Mouse (Mus musculus) forebrain, embryonic 10.5 days (tissue): ENCODE results near the gene Brsk2. TPM values are rescaled to one million over a fixed set of nuclear protein-coding genes. Genes with fewer than 3 reads are reported as not detected.

Experiments used
- DNase-seq: peaks from one replicate; pipeline ENCODE4 v3.0.0-alpha.2; 2017; ENCODE audit warnings: low spot score; ENCODE audit errors: extremely low spot score
- H3K27ac ChIP-seq: fragments of 300-500 bp; sonication (generic); 2 replicates; pipeline ENCODE4 v1.5.1; 2016; ENCODE audit warnings: mild to moderate bottlenecking
- H3K27me3 ChIP-seq: fragments of 300-500 bp; sonication (generic); 2 replicates; pipeline ENCODE4 v1.6.1; 2016; ENCODE audit warnings: mild to moderate bottlenecking; ENCODE audit not compliant: poor library complexity, severe bottlenecking
- H3K36me3 ChIP-seq: fragments of 300-500 bp; sonication (generic); replicated peaks from 2 replicates; pipeline ENCODE4 v1.6.1; 2016; ENCODE audit warnings: mild to moderate bottlenecking, moderate library complexity
- H3K4me1 ChIP-seq: fragments of 300-500 bp; sonication (generic); 2 replicates; pipeline ENCODE4 v1.6.1; 2016
- H3K4me3 ChIP-seq: fragments of 300-500 bp; sonication (generic); 2 replicates; pipeline ENCODE4 v1.5.1; 2016; ENCODE audit warnings: mild to moderate bottlenecking, moderate library complexity
- H3K9me3 ChIP-seq: fragments of 300-500 bp; sonication (generic); 2 replicates; pipeline ENCODE4 v1.6.1; 2016; ENCODE audit warnings: mild to moderate bottlenecking, moderate library complexity
- WGBS: fragments of 180-500 bp; shearing (Covaris S2); methylation state at CpG from one replicate; pipeline ENCODE4 v1.1.7; 2016; 5-methylcytosine and 5-hydroxymethylcytosine counted together
- polyA plus RNA-seq: library from polyadenylated mRNA; unstranded; fragments of >200 nt; fragmentation: Nextera tagmentation; extraction: Ambion mirVana; gene quantifications from 2 replicates; pipeline ENCODE4 v1.2.1, GENCODE M21; 2016

The Brsk2 gene
- polyA plus RNA-seq, 1 experiment from 2014 or later, result 6.0 TPM

GRCm38 (mm10) chr7:141943444-141943843 is 6.1 kb upstream of the Brsk2 start:
- Histone ChIP-seq H3K27me3 (peaks cover 36% of the 10 kb centered on the region), H3K27ac (no peak overlapping the region), H3K4me3 (no peak overlapping the region), H3K4me1 (peaks cover 17% of the 10 kb centered on the region), H3K36me3 (no peaks in the 10 kb centered on the region), H3K9me3 (no peaks in the 10 kb centered on the region)
- no peak for DNase-seq
- WGBS, result 89% methylated on average over 5 of the region's 5 CpGs

- Histone ChIP-seq H3K27ac (peak overlapping the region; percentile 51; the same call in 1 of the 2 replicates), H3K27me3 (peaks cover 52% of the 10 kb centered on the region), H3K4me1 (peaks cover 36% of the 10 kb centered on the region), H3K36me3 (no peaks in the 10 kb centered on the region), H3K4me3 (0 out of 2 replicates have a peak overlapping the region, but pooled peaks have one; percentile 14), H3K9me3 (no peaks in the 10 kb centered on the region)
- no peak for DNase-seq
- 22% methylated on average over 7 of the region's 7 CpGs for WGBS
Measured at GRCm38 (mm10) chr7:141945927-141946326, 3.6 kb upstream of the Brsk2 start.

- H3K36me3 ChIP-seq, result peaks cover 10% of the 10 kb centered on the region
- no peak overlapping the region for H3K27ac ChIP-seq
- DNase-seq, result no peak
- H3K4me3 ChIP-seq, result no peak overlapping the region
- no peaks in the 10 kb centered on the region; the same call in 1 of the 2 replicates for H3K9me3 ChIP-seq
- H3K4me1 ChIP-seq, result peaks cover 48% of the 10 kb centered on the region
- H3K27me3 ChIP-seq, result peaks cover 68% of the 10 kb centered on the region
Measured at GRCm38 (mm10) chr7:141947512-141947911, 2.0 kb upstream of the Brsk2 start.

GRCm38 (mm10) chr7:141948045-141948444 is 1.5 kb upstream of the Brsk2 start:
- WGBS, result 83% methylated on average over 1 of the region's 1 CpGs
- DNase-seq, result no peak
- peaks cover 51% of the 10 kb centered on the region for H3K4me1 ChIP-seq
- no peaks in the 10 kb centered on the region; the same call in 1 of the 2 replicates for H3K9me3 ChIP-seq
- peaks cover 68% of the 10 kb centered on the region for H3K27me3 ChIP-seq
- peak overlapping the region; percentile 88; the same call in 1 of the 2 replicates for H3K4me3 ChIP-seq
- peaks cover 15% of the 10 kb centered on the region for H3K36me3 ChIP-seq
- no peak overlapping the region for H3K27ac ChIP-seq

GRCm38 (mm10) chr7:141949799-141950103 is 200 bp downstream of the Brsk2 start:
- Histone ChIP-seq H3K9me3 (no peaks in the 10 kb centered on the region; the same call in 1 of the 2 replicates), H3K27ac (peak overlapping the region; percentile 99), H3K4me1 (peaks cover 67% of the 10 kb centered on the region), H3K36me3 (peaks cover 15% of the 10 kb centered on the region), H3K4me3 (peak overlapping the region; percentile 88), H3K27me3 (peaks cover 65% of the 10 kb centered on the region)
- 2% methylated on average over 37 of the region's 54 CpGs for WGBS
- no peak for DNase-seq

- Histone ChIP-seq H3K36me3 (peaks cover 15% of the 10 kb centered on the region), H3K27ac (peak overlapping the region; percentile 99), H3K9me3 (no peaks in the 10 kb centered on the region; the same call in 1 of the 2 replicates), H3K27me3 (peaks cover 63% of the 10 kb centered on the region), H3K4me1 (peaks cover 70% of the 10 kb centered on the region), H3K4me3 (peak overlapping the region; percentile 88)
- WGBS, result under 1% methylated on average over 80 of the region's 84 CpGs
- peak; percentile 60 for DNase-seq
Measured at GRCm38 (mm10) chr7:141950104-141951013, 808 bp downstream of the Brsk2 start.

GRCm38 (mm10) chr7:141951821-141952220 is 2.3 kb downstream of the Brsk2 start:
- peak overlapping the region; percentile 88; the same call in 1 of the 2 replicates for H3K4me3 ChIP-seq

GRCm38 (mm10) chr7:141952920-141953319 is 3.4 kb downstream of the Brsk2 start:
- H3K27ac ChIP-seq, result no peak overlapping the region
- H3K36me3 ChIP-seq, result peaks cover 15% of the 10 kb centered on the region
- H3K9me3 ChIP-seq, result no peaks in the 10 kb centered on the region; the same call in 1 of the 2 replicates
- H3K4me3 ChIP-seq, result no peak overlapping the region
- DNase-seq, result no peak
- WGBS, result 89% methylated on average over 4 of the region's 4 CpGs
- peaks cover 42% of the 10 kb centered on the region for H3K27me3 ChIP-seq
- H3K4me1 ChIP-seq, result peaks cover 65% of the 10 kb centered on the region

More at GRCm38 (mm10) chr7:141951821-141952220, 2.3 kb downstream of the Brsk2 start:
- peaks cover 15% of the 10 kb centered on the region for H3K36me3 ChIP-seq
- peaks cover 52% of the 10 kb centered on the region for H3K27me3 ChIP-seq
- H3K9me3 ChIP-seq, result no peaks in the 10 kb centered on the region; the same call in 1 of the 2 replicates
- H3K4me1 ChIP-seq, result peaks cover 65% of the 10 kb centered on the region
- 89% methylated on average over 4 of the region's 4 CpGs for WGBS
- H3K27ac ChIP-seq, result peak overlapping the region; percentile 99; the same call in 1 of the 2 replicates
- DNase-seq, result no peak

- Histone ChIP-seq H3K4me1 (peaks cover 62% of the 10 kb centered on the region), H3K27me3 (peaks cover 35% of the 10 kb centered on the region), H3K4me3 (no peak overlapping the region), H3K9me3 (no peaks in the 10 kb centered on the region; the same call in 1 of the 2 replicates), H3K27ac (no peak overlapping the region), H3K36me3 (peaks cover 15% of the 10 kb centered on the region)
- WGBS, result 77% methylated on average over 6 of the region's 6 CpGs
- DNase-seq, result no peak
Measured at GRCm38 (mm10) chr7:141953616-141954015, 4.1 kb downstream of the Brsk2 start.

GRCm38 (mm10) chr7:141955565-141956173 is 6.1 kb downstream of the Brsk2 start:
- Histone ChIP-seq H3K36me3 (peaks cover 15% of the 10 kb centered on the region), H3K4me3 (no peak overlapping the region), H3K27ac (no peak overlapping the region), H3K9me3 (no peaks in the 10 kb centered on the region; the same call in 1 of the 2 replicates), H3K27me3 (peaks cover 18% of the 10 kb centered on the region), H3K4me1 (peaks cover 47% of the 10 kb centered on the region)
- WGBS, result 75% methylated on average over 5 of the region's 5 CpGs
- DNase-seq, result no peak

GRCm38 (mm10) chr7:141956174-141956566 is 6.6 kb downstream of the Brsk2 start:
- no peak overlapping the region for H3K4me3 ChIP-seq
- H3K4me1 ChIP-seq, result peaks cover 48% of the 10 kb centered on the region
- no peaks in the 10 kb centered on the region; the same call in 1 of the 2 replicates for H3K9me3 ChIP-seq
- H3K27ac ChIP-seq, result no peak overlapping the region
- 84% methylated on average over 8 of the region's 8 CpGs for WGBS
- DNase-seq, result no peak
- peaks cover 15% of the 10 kb centered on the region for H3K36me3 ChIP-seq
- H3K27me3 ChIP-seq, result peaks cover 13% of the 10 kb centered on the region

GRCm38 (mm10) chr7:141957524-141958051 is 8.0 kb downstream of the Brsk2 start:
- Histone ChIP-seq H3K9me3 (no peaks in the 10 kb centered on the region), H3K36me3 (peaks cover 4% of the 10 kb centered on the region; the same call in 1 of the 2 replicates), H3K27ac (no peak overlapping the region), H3K4me1 (peaks cover 52% of the 10 kb centered on the region), H3K27me3 (no peaks in the 10 kb centered on the region), H3K4me3 (no peak overlapping the region)
- WGBS, result 88% methylated on average over 4 of the region's 4 CpGs
- DNase-seq, result no peak
